Mouse (Mus musculus): ENCODE data around the gene Rassf5.
A peak's percentile ranks its signal among the peaks of the same experiment; 100 is the strongest.
"Not testable (repeated sequence)": the region's sequence is repeated elsewhere in the genome, so short reads cannot be mapped to it uniquely, and the experiment has no call there.

The Rassf5 gene

GRCm38 (mm10) chr1:131175819-131176218, 69.2 kb downstream of the Rassf5 start:
- no peak for DNase-seq

- no peak for DNase-seq
These were observed 69.9 kb downstream of the Rassf5 start for GRCm38 (mm10) chr1:131175189-131175588.

- no peak for DNase-seq
These were observed 70.7 kb downstream of the Rassf5 start for GRCm38 (mm10) chr1:131174299-131174861.

GRCm38 (mm10) chr1:131173809-131174208, 71.2 kb downstream of the Rassf5 start:
- no peak for DNase-seq

GRCm38 (mm10) chr1:131173001-131173400, 72.1 kb downstream of the Rassf5 start:
- DNase-seq: no peak

- no peak for DNase-seq
These were observed 77.4 kb downstream of the Rassf5 start for GRCm38 (mm10) chr1:131167612-131168011.

GRCm38 (mm10) chr1:131164427-131164826, 80.6 kb downstream of the Rassf5 start:
- DNase-seq: no peak

GRCm38 (mm10) chr1:131161091-131161490, 84.0 kb downstream of the Rassf5 start:
- DNase-seq: no peak

GRCm38 (mm10) chr1:131159573-131160327, 85.3 kb downstream of the Rassf5 start:
- DNase-seq: not testable (repeated sequence)

- peak; percentile 55 for DNase-seq
These were observed 89.6 kb downstream of the Rassf5 start for GRCm38 (mm10) chr1:131155456-131155855.

- DNase-seq: peak; percentile 90
These were observed 91.9 kb downstream of the Rassf5 start, which contains the start of gene Eif2d for GRCm38 (mm10) chr1:131153018-131153629. Eif2d (plus strand) TSS chr1:131153181.

GRCm38 (mm10) chr1:131149496-131149895, 95.6 kb downstream of the Rassf5 start:
- DNase-seq: no peak

- no peak for DNase-seq
These were observed 98.9 kb downstream of the Rassf5 start for GRCm38 (mm10) chr1:131146181-131146614.

GRCm38 (mm10) chr1:131145222-131145621, 99.8 kb downstream of the Rassf5 start:
- not testable (repeated sequence) for DNase-seq

GRCm38 (mm10) chr1:131142472-131142871, 102.6 kb downstream of the Rassf5 start:
- DNase-seq: no peak

GRCm38 (mm10) chr1:131141449-131141848, 103.6 kb downstream of the Rassf5 start:
- no peak for DNase-seq

- no peak for DNase-seq
These were observed 105.7 kb downstream of the Rassf5 start for GRCm38 (mm10) chr1:131139102-131140095.

GRCm38 (mm10) chr1:131138191-131139016, 106.7 kb downstream of the Rassf5 start, which contains the start of gene Dyrk3:
Dyrk3 (minus strand) TSS chr1:131138340.
- peak; percentile 96 for DNase-seq

GRCm38 (mm10) chr1:131137717-131138118, 107.3 kb downstream of the Rassf5 start:
- no peak for DNase-seq

GRCm38 (mm10) chr1:131137111-131137510, 107.9 kb downstream of the Rassf5 start:
- DNase-seq: no peak

- DNase-seq: no peak
These were observed 109.0 kb downstream of the Rassf5 start for GRCm38 (mm10) chr1:131135960-131136629.

All from retina, postnatal 1 day (tissue).